Mouse (Mus musculus) mesoderm, embryonic 11.5 days (tissue): ENCODE results near the gene Fbxw4.

Source experiments
- DNase-seq: peaks from one replicate; pipeline ENCODE4 v3.0.0-alpha.2; 2012; ENCODE audit warnings: low read depth, low spot score

Fbxw4 gene

DNA sequence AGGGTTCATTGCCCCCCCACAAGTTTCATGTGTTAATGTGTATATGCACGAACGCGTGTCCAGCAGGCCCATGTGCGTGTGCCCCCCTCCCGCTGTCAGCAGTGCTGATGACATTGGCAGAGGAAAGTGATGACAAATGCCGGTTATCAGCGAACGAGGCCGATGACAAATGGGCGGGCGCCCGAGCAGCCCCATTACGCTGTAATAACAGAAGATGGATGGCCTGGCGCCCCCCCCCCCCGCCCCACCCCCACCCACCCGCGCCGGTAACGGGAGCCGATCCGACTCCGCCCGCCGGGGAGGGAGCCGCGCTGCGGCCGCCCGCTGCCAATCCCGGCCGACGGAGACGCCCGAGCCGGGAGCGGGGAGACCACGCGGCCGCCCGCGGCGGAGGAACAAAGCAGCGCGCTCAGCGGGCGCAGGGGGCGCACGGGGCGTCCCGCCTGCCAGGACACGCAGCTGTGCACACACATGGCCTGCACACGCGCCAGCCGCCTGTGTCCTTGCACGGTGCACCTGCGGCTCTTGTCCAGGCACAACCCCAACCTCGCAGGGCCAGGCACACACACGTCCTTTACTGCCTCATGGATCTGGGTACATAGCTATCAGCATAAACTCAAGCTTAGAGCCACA lies 118.6 kb downstream of the Fbxw4 start:
- peak; percentile 79 for DNase-seq

GRCm38 (mm10) chr19:45540657-45541408 lies 119.3 kb downstream of the Fbxw4 start:
- no peak for DNase-seq

GRCm38 (mm10) chr19:45537505-45537904 lies 122.6 kb downstream of the Fbxw4 start:
- DNase-seq = no peak

DNA sequence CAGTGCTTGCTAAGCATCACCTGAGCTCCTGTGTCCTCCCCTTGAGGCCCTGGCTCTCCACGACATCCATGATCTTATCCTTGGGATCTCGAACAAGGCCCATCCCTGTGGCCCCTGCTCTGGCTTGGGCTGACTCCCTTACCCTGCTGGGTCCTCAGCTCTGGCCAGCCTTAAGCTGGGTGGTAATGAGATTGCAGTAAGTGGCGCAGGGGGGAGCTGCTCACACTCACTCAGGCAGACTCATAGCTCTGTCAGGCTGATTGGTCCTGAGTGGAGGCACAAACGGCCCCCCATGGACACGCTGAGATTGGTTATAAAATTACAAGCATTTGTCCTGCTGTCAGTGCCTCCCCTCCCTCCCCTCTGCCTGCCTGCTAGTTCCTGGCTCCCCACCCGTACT lies 124.2 kb downstream of the Fbxw4 start:
- no peak for DNase-seq

- DNase-seq = no peak
Measured at GRCm38 (mm10) chr19:45535214-45535735, 124.8 kb downstream of the Fbxw4 start.

DNA sequence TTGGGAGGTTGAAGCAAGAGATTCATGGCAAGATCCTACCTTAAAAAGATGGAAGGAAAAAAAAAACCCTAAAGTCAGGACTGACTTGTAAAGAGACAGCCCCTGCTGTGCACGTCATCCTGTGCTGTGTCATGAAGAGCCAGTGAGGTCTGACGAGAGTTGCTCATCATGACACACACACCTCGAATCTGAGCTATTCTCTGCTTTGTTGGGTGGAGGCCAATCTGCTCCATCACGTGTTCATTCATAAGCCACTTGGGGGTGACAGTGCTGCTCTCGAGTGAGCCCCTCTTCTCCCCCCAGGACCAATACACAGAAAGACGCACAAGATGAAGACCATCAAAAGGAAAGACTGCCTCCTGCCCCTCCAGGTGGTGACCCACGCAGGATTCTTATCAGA lies 126.5 kb downstream of the Fbxw4 start:
- no peak for DNase-seq

DNA sequence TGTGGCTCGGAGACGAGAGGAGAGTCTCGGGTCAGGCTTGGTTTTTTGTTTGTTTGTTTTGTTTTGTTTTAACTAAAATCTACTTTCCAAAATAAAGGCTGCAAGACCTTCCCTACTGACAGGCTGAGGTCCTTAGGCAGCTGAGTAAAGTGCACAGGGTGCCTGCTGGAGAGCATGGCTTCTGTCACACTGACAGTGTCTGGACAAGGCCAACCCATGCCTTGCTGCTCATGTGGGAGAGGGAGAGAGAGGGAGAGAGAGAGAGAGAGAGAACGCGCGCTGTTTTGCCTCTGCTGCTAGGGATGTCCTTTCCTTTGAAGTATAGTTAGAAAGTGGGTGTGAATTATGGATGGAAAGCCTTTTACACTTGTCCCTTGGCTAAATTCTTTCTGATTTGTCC lies 128.6 kb downstream of the Fbxw4 start:
- DNase-seq = no peak

- DNase-seq = no peak
Measured at GRCm38 (mm10) chr19:45530200-45530995, 129.7 kb downstream of the Fbxw4 start.

- no peak for DNase-seq
Measured at GRCm38 (mm10) chr19:45529294-45529693, 130.8 kb downstream of the Fbxw4 start.
